Mouse (Mus musculus) CD4-positive helper T cell, adult 2 months (primary cell): ENCODE results near the gene Crocc.

Experiments
- DNase-seq: peaks from one replicate; pipeline ENCODE4 v3.0.0-alpha.2; 2012; ENCODE audit warnings: low read depth, missing footprints, low spot score

The Crocc gene

GRCm38 (mm10) chr4:140986711-140987395 lies 73.5 kb downstream of the Crocc start, which contains the start of gene Atp13a2:
Gene Atp13a2, plus strand, starts transcription at chr4:140986873.
- peak; percentile 88 for DNase-seq

GRCm38 (mm10) chr4:140986024-140986710 lies 74.2 kb downstream of the Crocc start:
- peak; percentile 34 for DNase-seq

GRCm38 (mm10) chr4:140984544-140984943 lies 75.8 kb downstream of the Crocc start:
- no peak for DNase-seq

- DNase-seq, result peak; percentile 81
These were observed 76.9 kb downstream of the Crocc start for GRCm38 (mm10) chr4:140983442-140983841.

GRCm38 (mm10) chr4:140982808-140983207 lies 77.5 kb downstream of the Crocc start:
- DNase-seq, result no peak

- DNase-seq, result peak; percentile 15
These were observed 78.7 kb downstream of the Crocc start for GRCm38 (mm10) chr4:140981605-140982004.

- peak; percentile 42 for DNase-seq
These were observed 82.3 kb downstream of the Crocc start for GRCm38 (mm10) chr4:140977886-140978692.

GRCm38 (mm10) chr4:140977278-140977677 lies 83.1 kb downstream of the Crocc start:
- DNase-seq, result no peak

- DNase-seq, result no peak
These were observed 85.0 kb downstream of the Crocc start for GRCm38 (mm10) chr4:140975356-140975755.

- DNase-seq, result no peak
These were observed 85.9 kb downstream of the Crocc start for GRCm38 (mm10) chr4:140974408-140974807.

GRCm38 (mm10) chr4:140971691-140972090 lies 88.7 kb downstream of the Crocc start:
- no peak for DNase-seq

GRCm38 (mm10) chr4:140967386-140968159 lies 92.8 kb downstream of the Crocc start:
- DNase-seq, result no peak
